Mouse (Mus musculus) liver, postnatal 0 days (tissue): Measurements from ENCODE around the gene Vars.
"Not testable (repeated sequence)": the region's sequence is repeated elsewhere in the genome, so short reads cannot be mapped to it uniquely, and the experiment has no call there.

Experiments used
- CTCF ChIP-seq: sonication (generic); IDR thresholded peaks from 2 replicates; pipeline ENCODE4 v1.5.1; 2016; ENCODE audit warnings: antibody characterized with exemption, low read depth
- EP300 ChIP-seq: IDR thresholded peaks from 2 replicates; pipeline ENCODE4 v1.6.1; 2016; ENCODE audit warnings: antibody characterized with exemption, low read depth, mild to moderate bottlenecking

DNA sequence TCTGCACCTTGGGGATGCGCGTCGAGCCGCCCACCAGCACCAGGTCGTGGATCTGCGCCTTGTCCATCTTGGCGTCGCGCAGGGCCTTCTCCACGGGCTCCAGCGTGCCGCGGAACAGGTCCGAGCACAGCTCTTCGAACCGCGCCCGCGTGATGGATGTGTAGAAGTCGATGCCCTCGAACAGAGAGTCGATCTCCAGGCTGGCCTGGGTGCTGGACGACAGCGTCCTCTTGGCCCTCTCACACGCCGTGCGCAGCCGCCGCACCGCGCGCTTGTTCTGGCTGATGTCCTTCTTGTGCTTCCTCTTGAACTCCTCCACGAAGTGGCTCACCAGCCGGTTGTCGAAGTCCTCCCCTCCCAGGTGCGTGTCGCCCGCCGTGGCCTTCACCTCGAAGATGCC lies 42.8 kb upstream of the Vars start:
- TF ChIP-seq EP300, CTCF: not testable (repeated sequence)
